Comparison of ENCODE assay signal across 9 mouse cellular contexts in genomic region chr11:85841980-85842379, GRCm38 (mm10). TPM values are rescaled to one million over a fixed set of nuclear protein-coding genes. Genes with fewer than 3 reads are reported as not detected.
A peak's percentile ranks its signal among the peaks of the same experiment; 100 is the strongest.
DNase-seq lines count a peak whose midpoint lies in the region; ATAC-seq and TF ChIP-seq lines count a peak whose summit lies in the region.
"Had no signal": no experiment of that assay in that cellular context is flagged by ENCODE, and none has a peak within 500 bp of the region (broad histone marks: within the 10 kb centered on the region; RNA-seq: fewer than 3 reads in every experiment).

No protein-coding gene starts in this region.

- peaks cover 73% of the 10 kb centered on the region for H3K4me1 ChIP-seq in embryonic facial prominence, embryonic 10.5 days
- peaks cover 19 to 36% of the 10 kb centered on the region in 2 experiments for H3K4me1 ChIP-seq in heart, embryonic 14.5 days (ENCODE audit: control insufficient read depth in 2 of 2, insufficient read depth in 2 of 2, low read length in 2 of 2)
- H3K4me1 ChIP-seq in kidney, postnatal 0 days (replicated peaks; ENCODE audit: insufficient read depth, low read length): peaks cover 22% of the 10 kb centered on the region; the same call in 1 of the 2 replicates
- peaks cover 78% of the 10 kb centered on the region for H3K4me1 ChIP-seq in megakaryocyte, embryonic 14.5 days

- H3K9ac ChIP-seq in heart, embryonic 14.5 days (ENCODE audit: low read length): peak overlapping the region; percentile 62; the same call in 1 of the 2 replicates
- H3K9ac ChIP-seq in kidney, postnatal 0 days (ENCODE audit: low read depth, low read length): peak overlapping the region; percentile 85

- peak; percentile 43 for DNase-seq in right cerebral cortex, postnatal 25 days
- DNase-seq in right cerebral cortex, postnatal 36 days (ENCODE audit: low spot score in 2 of 2): no peak
- peak; percentile 90 for DNase-seq in embryonic facial prominence, embryonic 10.5 days (ENCODE audit: low spot score)
- peak; percentile 87 for DNase-seq in kidney, postnatal 0 days (ENCODE audit: low spot score)
- peak; percentile 53 to 68 for DNase-seq in spleen, postnatal 10 days (ENCODE audit: low spot score in 2 of 2)

- H3K9me3 ChIP-seq in embryonic facial prominence, embryonic 10.5 days: no peaks in the 10 kb centered on the region
- no peaks in the 10 kb centered on the region for H3K9me3 ChIP-seq in heart, embryonic 14.5 days (ENCODE audit: control insufficient read depth, low read length)
- H3K9me3 ChIP-seq in kidney, postnatal 0 days (replicated peaks; ENCODE audit: low read length): no peaks in the 10 kb centered on the region
- H3K9me3 ChIP-seq in megakaryocyte, embryonic 14.5 days: 0 out of 2 replicates have a peak, but pooled peaks cover 3% of the 10 kb centered on the region

- H3K4me2 ChIP-seq in heart, embryonic 14.5 days (ENCODE audit: low read length): peak overlapping the region; percentile 94
- peak overlapping the region; percentile 72 for H3K4me2 ChIP-seq in kidney, postnatal 0 days (ENCODE audit: low read length)

- under 1% methylated on average over 32 of the region's 32 CpGs for WGBS in embryonic facial prominence, embryonic 10.5 days
- WGBS in heart, embryonic 14.5 days: under 1% methylated on average over 32 of the region's 32 CpGs
- 1% methylated on average over 30 of the region's 32 CpGs for WGBS in kidney, postnatal 0 days

- peak overlapping the region; percentile 70 for H3K4me3 ChIP-seq in embryonic facial prominence, embryonic 10.5 days
- H3K4me3 ChIP-seq in heart, embryonic 14.5 days (ENCODE audit: control insufficient read depth in 1 of 2, insufficient read depth in 1 of 2, low read depth in 1 of 2, low read length in 2 of 2): peak overlapping the region; percentile 35 to 36
- H3K4me3 ChIP-seq in kidney, postnatal 0 days (replicated peaks; ENCODE audit: low read depth, low read length): peak overlapping the region; percentile 65
- peak overlapping the region; percentile 85 for H3K4me3 ChIP-seq in megakaryocyte, embryonic 14.5 days (replicated peaks)
- H3K4me3 ChIP-seq: erythroblast, embryonic 14.5 days had no signal

- ATAC-seq in heart, embryonic 14.5 days (ENCODE audit: insufficient number of reproducible peaks, insufficient read depth, low FRiP score, low read depth): peak; percentile 56; the same call in 1 of the 2 replicates
- ATAC-seq in kidney, postnatal 0 days (replicated peaks; ENCODE audit: low FRiP score, low read depth): peak; percentile 31
- no peak for ATAC-seq in erythroid progenitor cell, adult 5-6 weeks (replicated peaks; ENCODE audit: low FRiP score, poor library complexity, severe bottlenecking)

- TF ChIP-seq CTCF in kidney, postnatal 0 days (IDR thresholded peaks at IDR 0.05; ENCODE audit: low read depth): peak; percentile 73

- H3K27me3 ChIP-seq in embryonic facial prominence, embryonic 10.5 days (replicated peaks; ENCODE audit: low read depth, poor library complexity, severe bottlenecking): peaks cover 87% of the 10 kb centered on the region
- peaks cover 71% of the 10 kb centered on the region for H3K27me3 ChIP-seq in heart, embryonic 14.5 days (ENCODE audit: control insufficient read depth, insufficient read depth, low read length)
- H3K27me3 ChIP-seq in kidney, postnatal 0 days (ENCODE audit: insufficient read depth, low read length): no peaks in the 10 kb centered on the region
- peaks cover 100% of the 10 kb centered on the region for H3K27me3 ChIP-seq in megakaryocyte, embryonic 14.5 days (replicated peaks)

- H3K27ac ChIP-seq in embryonic facial prominence, embryonic 10.5 days (replicated peaks): peak overlapping the region; percentile 93
- H3K27ac ChIP-seq in heart, embryonic 14.5 days (replicated peaks in 1 of 2; ENCODE audit: control insufficient read depth in 1 of 2, insufficient read depth in 1 of 2, low read depth in 2 of 2, low read length in 2 of 2): 0 out of 4 replicates have a peak overlapping the region, but pooled peaks of 1 of the 2 experiments have one; percentile 24
- H3K27ac ChIP-seq in kidney, postnatal 0 days: peak overlapping the region; percentile 75

- H3K36me3 ChIP-seq in embryonic facial prominence, embryonic 10.5 days (replicated peaks): peaks cover 44% of the 10 kb centered on the region
- no peaks in the 10 kb centered on the region for H3K36me3 ChIP-seq in heart, embryonic 14.5 days (ENCODE audit: control insufficient read depth, insufficient read depth, low read length)
- H3K36me3 ChIP-seq in kidney, postnatal 0 days (ENCODE audit: insufficient read depth, low read length): peaks cover 20% of the 10 kb centered on the region; the same call in 1 of the 2 replicates
- no peaks in the 10 kb centered on the region for H3K36me3 ChIP-seq in megakaryocyte, embryonic 14.5 days (replicated peaks; ENCODE audit: low read length)

RNA-seq across cellular contexts. Expression of gene Gm11444, which starts 8.2 kb away (rescaled TPM):
- not detected in 2 replicates for polyA plus RNA-seq in embryonic facial prominence, embryonic 10.5 days (2016; fragmentation: Nextera tagmentation; extraction: Ambion mirVana)
- polyA plus RNA-seq in heart, embryonic 14.5 days (2014; fragmentation: Nextera tagmentation; extraction: Ambion mirVana): not detected in 2 replicates
- not detected in 2 replicates for polyA plus RNA-seq in kidney, postnatal 0 days (2015; fragmentation: Nextera tagmentation; extraction: Ambion mirVana)
- not detected in 2 replicates for polyA plus RNA-seq in megakaryocyte, embryonic 14.5 days (2012; ENCODE audit: insufficient read depth, low replicate concordance)
- total RNA-seq in erythroid progenitor cell, adult 5-6 weeks (2015; ENCODE audit: low replicate concordance): not detected in 2 replicates
- not detected in 2 replicates for total RNA-seq in erythroid progenitor cell, adult 5-6 weeks (2017; ENCODE audit: low replicate concordance)
- polyA plus RNA-seq: erythroblast, embryonic 14.5 days had no signal

RNA-seq across cellular contexts. Expression of gene Tbx2, which starts 9.6 kb away (rescaled TPM):
- 9.9 and 10.9 TPM in 2 replicates for polyA plus RNA-seq in embryonic facial prominence, embryonic 10.5 days (2016; fragmentation: Nextera tagmentation; extraction: Ambion mirVana)
- 2.2 and 4.0 TPM in 2 replicates for polyA plus RNA-seq in heart, embryonic 14.5 days (2014; fragmentation: Nextera tagmentation; extraction: Ambion mirVana)
- polyA plus RNA-seq in kidney, postnatal 0 days (2015; fragmentation: Nextera tagmentation; extraction: Ambion mirVana): 15.6 and 22.5 TPM in 2 replicates
- polyA plus RNA-seq in megakaryocyte, embryonic 14.5 days (2012; ENCODE audit: insufficient read depth, low replicate concordance): 1.5 and 1.7 TPM in 2 replicates
- 1.1 TPM in 1 of 2 replicates, not detected in the other for total RNA-seq in erythroid progenitor cell, adult 5-6 weeks (2015; ENCODE audit: low replicate concordance)
- total RNA-seq in erythroid progenitor cell, adult 5-6 weeks (2017; ENCODE audit: low replicate concordance): 1.4 TPM in 1 of 2 replicates, not detected in the other

RNA-seq across cellular contexts. Expression of gene Tbx4, which starts 44.2 kb away (rescaled TPM):
- polyA plus RNA-seq in embryonic facial prominence, embryonic 10.5 days (2016; fragmentation: Nextera tagmentation; extraction: Ambion mirVana): 1.0 and 1.4 TPM in 2 replicates
- 0.11 and 0.23 TPM in 2 replicates for polyA plus RNA-seq in heart, embryonic 14.5 days (2014; fragmentation: Nextera tagmentation; extraction: Ambion mirVana)
- polyA plus RNA-seq in kidney, postnatal 0 days (2015; fragmentation: Nextera tagmentation; extraction: Ambion mirVana): 0.07 and 0.09 TPM in 2 replicates
- not detected in 2 replicates for polyA plus RNA-seq in megakaryocyte, embryonic 14.5 days (2012; ENCODE audit: insufficient read depth, low replicate concordance)
- not detected in 2 replicates for total RNA-seq in erythroid progenitor cell, adult 5-6 weeks (2015; ENCODE audit: low replicate concordance)
- not detected in 2 replicates for total RNA-seq in erythroid progenitor cell, adult 5-6 weeks (2017; ENCODE audit: low replicate concordance)
- polyA plus RNA-seq: erythroblast, embryonic 14.5 days had no signal

Comparison
In these comparisons a context has a peak if more than half of its experiments do, and no peak if none do; other contexts are left out.
1. DNase-seq: peak in right cerebral cortex, postnatal 25 days (single experiment), embryonic facial prominence, embryonic 10.5 days (single experiment), kidney, postnatal 0 days (single experiment) and spleen, postnatal 10 days (2 of 2); none in right cerebral cortex, postnatal 36 days (0 of 2).
2. Peak in every context shown above with its lines, with median percentiles within 50 percentile points of each other: H3K4me3 ChIP-seq.